Mouse (Mus musculus): ENCODE results near the gene Olfr224.
A peak's percentile ranks its signal among the peaks of the same experiment; 100 is the strongest.
"Not testable (repeated sequence)": the region's sequence is repeated elsewhere in the genome, so short reads cannot be mapped to it uniquely, and the experiment has no call there.

Gene Olfr224

GRCm38 (mm10) chr11:58570405-58570804 is at the start of gene Olfr224:
Gene Olfr224 (minus strand): TSS chr11:58570553.
- DNase-seq: no peak

GRCm38 (mm10) chr11:58618793-58619192 is 48.4 kb upstream of the Olfr224 start:
- peak; percentile 31 for DNase-seq

GRCm38 (mm10) chr11:58618369-58618768 is 48.0 kb upstream of the Olfr224 start:
- DNase-seq: no peak

- DNase-seq: no peak
Observed at GRCm38 (mm10) chr11:58615975-58616374, 45.6 kb upstream of the Olfr224 start, which contains the start of gene 2210407C18Rik. Gene 2210407C18Rik (minus strand): TSS chr11:58616075.

- no peak for DNase-seq
Observed at GRCm38 (mm10) chr11:58614526-58614925, 44.2 kb upstream of the Olfr224 start.

GRCm38 (mm10) chr11:58613359-58613758 is 43.0 kb upstream of the Olfr224 start:
- DNase-seq: no peak

- no peak for DNase-seq
Observed at GRCm38 (mm10) chr11:58607030-58607429, 36.7 kb upstream of the Olfr224 start.

- no peak for DNase-seq
Observed at GRCm38 (mm10) chr11:58606177-58606919, 36.0 kb upstream of the Olfr224 start.

GRCm38 (mm10) chr11:58605228-58605627 is 34.9 kb upstream of the Olfr224 start:
- no peak for DNase-seq

GRCm38 (mm10) chr11:58604688-58605087 is 34.3 kb upstream of the Olfr224 start:
- DNase-seq: no peak

GRCm38 (mm10) chr11:58602800-58603560 is 32.6 kb upstream of the Olfr224 start:
- DNase-seq: no peak

GRCm38 (mm10) chr11:58602062-58602461 is 31.7 kb upstream of the Olfr224 start:
- DNase-seq: no peak

GRCm38 (mm10) chr11:58597837-58598236 is 27.5 kb upstream of the Olfr224 start:
- no peak for DNase-seq

GRCm38 (mm10) chr11:58594814-58595213 is 24.5 kb upstream of the Olfr224 start, which contains the start of gene Olfr324:
Gene Olfr324 (plus strand): TSS chr11:58595114.
- DNase-seq: no peak

- no peak for DNase-seq
Observed at GRCm38 (mm10) chr11:58588620-58589250, 18.4 kb upstream of the Olfr224 start.

- DNase-seq: peak; percentile 5
Observed at GRCm38 (mm10) chr11:58587898-58588348, 17.6 kb upstream of the Olfr224 start.

GRCm38 (mm10) chr11:58578636-58579035 is 8.3 kb upstream of the Olfr224 start:
- DNase-seq: peak; percentile 5

- DNase-seq: no peak
Observed at GRCm38 (mm10) chr11:58577430-58577829, 7.1 kb upstream of the Olfr224 start, which contains the start of gene Olfr325. Gene Olfr325 (plus strand): TSS chr11:58577730.

GRCm38 (mm10) chr11:58555536-58555935 is 14.8 kb downstream of the Olfr224 start, which contains the start of gene Olfr328:
Gene Olfr328 (minus strand): TSS chr11:58555636.
- no peak for DNase-seq

GRCm38 (mm10) chr11:58546322-58546721 is 24.0 kb downstream of the Olfr224 start, which contains the start of gene Olfr329-ps:
Gene Olfr329-ps (minus strand): TSS chr11:58546422.
- no peak for DNase-seq

- not testable (repeated sequence) for DNase-seq
Observed at GRCm38 (mm10) chr11:58534736-58535135, 35.6 kb downstream of the Olfr224 start, which contains the start of gene Olfr330. Gene Olfr330 (minus strand): TSS chr11:58534836.

GRCm38 (mm10) chr11:58519756-58520155 is 50.6 kb downstream of the Olfr224 start:
- DNase-seq: peak; percentile 15

GRCm38 (mm10) chr11:58518916-58519315 is 51.4 kb downstream of the Olfr224 start:
- peak; percentile 62 for DNase-seq

Data from right cerebral cortex, adult 18-20 months (tissue).